Mouse (Mus musculus): ENCODE measurements around the gene Bcl2l12.
A peak's percentile ranks its signal among the peaks of the same experiment; 100 is the strongest.

Gene Bcl2l12

GRCm38 (mm10) chr7:44959281-44959680, 39.2 kb downstream of the Bcl2l12 start:
- no peak for DNase-seq (ENCODE audit: low spot score in 2 of 2)

- DNase-seq (ENCODE audit: low spot score in 2 of 2): peak in 1 of 2 experiments; percentile 43
These were observed 40.3 kb downstream of the Bcl2l12 start for GRCm38 (mm10) chr7:44958208-44958607.

GRCm38 (mm10) chr7:44957183-44957835, 41.2 kb downstream of the Bcl2l12 start:
- peak; percentile 49 to 77 for DNase-seq (ENCODE audit: low spot score in 2 of 2)

- no peak for DNase-seq (ENCODE audit: low spot score in 2 of 2)
These were observed 42.2 kb downstream of the Bcl2l12 start for GRCm38 (mm10) chr7:44956266-44956665.

- DNase-seq (ENCODE audit: low spot score in 2 of 2): no peak
These were observed 42.9 kb downstream of the Bcl2l12 start for GRCm38 (mm10) chr7:44955628-44956027.

GRCm38 (mm10) chr7:44954091-44954885, 44.2 kb downstream of the Bcl2l12 start:
- DNase-seq (ENCODE audit: low spot score in 2 of 2): no peak

- DNase-seq (ENCODE audit: low spot score in 2 of 2): no peak
These were observed 45.0 kb downstream of the Bcl2l12 start for GRCm38 (mm10) chr7:44953561-44953960.

- DNase-seq (ENCODE audit: low spot score in 2 of 2): peak; percentile 93 to 95
These were observed 45.8 kb downstream of the Bcl2l12 start for GRCm38 (mm10) chr7:44952611-44953306.

GRCm38 (mm10) chr7:44951960-44952359, 46.6 kb downstream of the Bcl2l12 start:
- peak; percentile 80 to 86 for DNase-seq (ENCODE audit: low spot score in 2 of 2)

GRCm38 (mm10) chr7:44949922-44950321, 48.6 kb downstream of the Bcl2l12 start:
- no peak for DNase-seq (ENCODE audit: low spot score in 2 of 2)

- no peak for DNase-seq (ENCODE audit: low spot score in 2 of 2)
These were observed 55.6 kb downstream of the Bcl2l12 start, which contains the start of gene Tsks for GRCm38 (mm10) chr7:44942904-44943303. Gene Tsks (plus strand): TSS chr7:44943204.
